Mouse (Mus musculus) embryonic stem cell, embryonic (primary cell): Measurements from ENCODE around the gene Lars2.

Experiments
- CTCF ChIA-PET, 4 experiments: fragments of 300-600 bp in 2 of 4; fragments of 350-600 bp in 2 of 4; sonication (Branson Sonifier 250); formaldehyde crosslinking; loops; one replicate each; lab custom pipeline; 2022; ENCODE audit warnings: inconsistent platforms in 2 of 4; lab: Charles Lee
- POLR2A ChIA-PET, 4 experiments: fragments of 300-600 bp in 2 of 4; fragments of 350-600 bp in 2 of 4; sonication (Branson Sonifier 250); formaldehyde crosslinking; loops; one replicate each; lab custom pipeline; 2022; ENCODE audit warnings: antibody characterized with exemption in 4 of 4, inconsistent platforms in 1 of 4; lab: Charles Lee

Gene Lars2

DNA sequence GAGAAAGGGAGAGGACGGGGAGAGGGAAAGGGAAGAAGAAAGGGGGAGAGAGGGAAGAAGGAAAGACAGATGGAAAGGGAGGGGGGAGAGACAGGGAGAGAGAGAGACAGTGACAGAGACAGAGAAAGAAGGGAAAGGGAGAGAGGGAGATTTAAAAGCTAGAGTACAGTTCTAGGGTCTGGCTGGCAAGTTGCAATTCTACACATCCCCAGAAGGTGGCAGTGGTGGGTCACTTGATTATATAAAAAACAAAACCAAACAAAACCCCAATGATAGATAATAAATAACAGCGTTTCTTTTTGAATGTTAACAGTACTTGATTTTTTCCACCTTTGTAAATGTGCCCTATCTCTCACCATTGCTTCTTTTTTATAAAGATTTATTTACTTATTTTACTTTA, 83.4 kb downstream of the Lars2 start:
- POLR2A ChIA-PET = interaction anchor here in 2 of 4 experiments (0.6 to 1.4 kb wide), 2 partner anchors 79 to 212 kb away, joined by 3 to 4 read pairs; partner anchors contain the start of gene Sacm1l (in 1 of the 2)
- CTCF ChIA-PET = interaction anchor here in 2 of 4 experiments (0.6 to 1.3 kb wide), 10 partner anchors 10 to 291 kb away, joined by 3 to 6 read pairs (median 4); partner anchors contain the start of gene Cdcp1 (in 1 of the 2)

DNA sequence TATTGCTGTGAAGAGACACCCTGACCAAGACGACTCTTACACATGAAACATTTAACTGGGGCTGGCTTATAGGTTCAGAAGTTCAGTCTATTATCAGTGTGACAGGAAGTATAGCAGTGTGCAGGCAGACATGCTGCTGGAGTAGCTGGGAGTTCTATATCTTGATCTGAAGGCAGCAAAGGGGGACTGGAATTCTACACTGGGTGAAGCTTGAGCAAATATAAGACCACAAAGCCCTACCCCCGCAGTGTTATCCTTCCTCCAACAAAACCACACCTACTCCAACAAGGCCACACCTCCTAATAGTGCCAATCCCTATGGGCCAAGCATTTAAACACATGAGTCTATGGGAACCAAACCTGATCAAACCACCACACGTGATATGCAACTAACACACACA, 85.0 kb downstream of the Lars2 start:
- ChIA-PET POLR2A (no interaction called here), CTCF (interaction anchor here in 1 of 4 experiments (1.4 kb wide), 1 partner anchor 55 kb away, joined by 4 read pairs; no protein-coding TSS in a partner anchor)

GRCm38 (mm10) chr9:123456634-123457602, 90.2 kb downstream of the Lars2 start:
- CTCF ChIA-PET = interaction anchor here in 1 of 4 experiments (0.5 to 1.6 kb wide), 6 partner anchors 21 to 811 kb away, joined by 3 to 8 read pairs (median 4); no protein-coding TSS in a partner anchor
- POLR2A ChIA-PET = interaction anchor here in 3 of 4 experiments (0.7 to 1.6 kb wide), 9 partner anchors 13 to 323 kb away, joined by 3 to 7 read pairs (median 3); partner anchors contain the start of genes Lars2 (in 2 of the 3), Limd1 (in 2 of the 3) and Sacm1l (in 1 of the 3)

- ChIA-PET POLR2A (interaction anchor here in 3 of 4 experiments (0.7 to 1.6 kb wide), 9 partner anchors 13 to 324 kb away, joined by 3 to 7 read pairs (median 3); partner anchors contain the start of genes Lars2 (in 2 of the 3), Limd1 (in 2 of the 3) and Sacm1l (in 1 of the 3)), CTCF (interaction anchor here in 1 of 4 experiments (0.6 to 1.6 kb wide), 5 partner anchors 20 to 421 kb away, joined by 3 to 8 read pairs (median 4); no protein-coding TSS in a partner anchor)
Measured at GRCm38 (mm10) chr9:123457603-123458002, 90.9 kb downstream of the Lars2 start.

DNA sequence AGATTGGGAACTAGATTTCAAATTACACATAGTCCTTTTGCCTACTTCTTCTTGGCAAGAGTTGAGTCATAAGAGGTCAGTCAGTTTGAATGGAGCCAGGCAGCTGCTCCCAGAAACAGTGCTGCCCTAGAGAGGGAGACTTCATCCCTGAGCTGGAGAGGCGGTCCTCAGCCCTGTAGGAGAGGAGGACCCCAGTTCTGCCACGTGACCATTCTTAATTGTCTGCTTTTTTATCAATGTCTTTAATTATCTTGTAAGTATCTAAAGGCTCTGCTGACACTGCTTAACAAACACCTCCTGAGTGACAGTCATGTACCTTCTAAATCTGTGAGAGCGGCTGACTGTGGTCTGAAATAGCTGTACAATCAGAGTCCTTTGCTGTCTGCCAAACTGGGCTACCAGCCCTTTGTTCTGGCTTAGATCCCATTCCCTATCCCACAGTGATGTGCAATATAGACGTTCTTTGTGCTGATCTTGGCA, 100.5 kb downstream of the Lars2 start:
- CTCF ChIA-PET = no interaction called here
- POLR2A ChIA-PET = interaction anchor here in 1 of 4 experiments (1.0 kb wide), 1 partner anchor 10 kb away, joined by 3 read pairs; no protein-coding TSS in a partner anchor

GRCm38 (mm10) chr9:123468406-123469085, 101.8 kb downstream of the Lars2 start:
- POLR2A ChIA-PET = no interaction called here
- CTCF ChIA-PET = no interaction called here

DNA sequence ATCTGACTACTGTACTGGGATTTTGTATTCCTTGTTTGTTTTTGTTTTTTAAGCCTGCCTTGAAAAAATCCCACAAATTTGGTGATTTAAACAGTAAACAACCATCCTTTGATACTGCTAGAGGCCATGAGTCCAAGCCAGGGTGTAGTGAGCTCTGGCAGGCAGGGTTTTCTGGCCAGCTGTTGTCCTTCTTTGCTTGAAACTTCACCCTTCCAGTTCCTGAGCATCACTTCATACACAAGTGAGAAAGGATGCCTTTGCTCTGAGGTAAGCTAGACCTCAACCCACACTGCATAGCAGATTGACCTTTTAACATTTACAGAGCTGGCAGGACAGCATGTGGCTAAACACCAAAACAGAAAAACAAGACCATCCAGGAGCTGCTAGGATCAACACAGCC, 102.4 kb downstream of the Lars2 start:
- ChIA-PET CTCF (interaction anchor here in 1 of 4 experiments (0.6 kb wide), 1 partner anchor 1541 kb away, joined by 3 read pairs; no protein-coding TSS in a partner anchor), POLR2A (no interaction called here)

DNA sequence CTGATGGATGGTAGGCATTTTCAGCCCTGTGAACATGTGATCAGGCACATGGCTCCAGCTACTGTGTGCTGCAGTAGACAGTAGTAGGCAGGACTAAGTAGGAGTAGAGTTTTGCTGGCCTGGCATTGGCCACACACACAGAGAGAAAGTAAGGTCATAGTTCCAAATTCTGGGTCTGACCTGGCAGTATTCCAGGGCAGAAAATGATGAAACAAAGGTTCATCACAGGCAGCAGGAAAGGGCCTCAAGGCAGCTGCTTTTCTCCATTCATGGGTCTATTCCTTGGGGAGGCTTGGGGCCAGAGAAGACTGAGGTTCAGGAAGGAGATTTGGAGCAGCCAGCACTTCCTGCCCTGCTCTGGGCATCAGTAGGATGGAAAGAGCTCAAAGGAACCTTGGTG, 106.7 kb downstream of the Lars2 start:
- CTCF ChIA-PET = interaction anchor here in 1 of 4 experiments (1.4 kb wide), 1 partner anchor 31 kb away, joined by 3 read pairs; no protein-coding TSS in a partner anchor
- POLR2A ChIA-PET = interaction anchor here in 2 of 4 experiments (1.2 to 1.5 kb wide), 2 partner anchors 14 to 16 kb away, joined by 3 to 4 read pairs; no protein-coding TSS in a partner anchor

- ChIA-PET POLR2A (interaction anchor here in 1 of 4 experiments (1.7 kb wide), 1 partner anchor 54 kb away, joined by 4 read pairs; the partner anchor contains the start of gene Sacm1l), CTCF (no interaction called here)
Measured at GRCm38 (mm10) chr9:123475569-123475968, 108.8 kb downstream of the Lars2 start.

DNA sequence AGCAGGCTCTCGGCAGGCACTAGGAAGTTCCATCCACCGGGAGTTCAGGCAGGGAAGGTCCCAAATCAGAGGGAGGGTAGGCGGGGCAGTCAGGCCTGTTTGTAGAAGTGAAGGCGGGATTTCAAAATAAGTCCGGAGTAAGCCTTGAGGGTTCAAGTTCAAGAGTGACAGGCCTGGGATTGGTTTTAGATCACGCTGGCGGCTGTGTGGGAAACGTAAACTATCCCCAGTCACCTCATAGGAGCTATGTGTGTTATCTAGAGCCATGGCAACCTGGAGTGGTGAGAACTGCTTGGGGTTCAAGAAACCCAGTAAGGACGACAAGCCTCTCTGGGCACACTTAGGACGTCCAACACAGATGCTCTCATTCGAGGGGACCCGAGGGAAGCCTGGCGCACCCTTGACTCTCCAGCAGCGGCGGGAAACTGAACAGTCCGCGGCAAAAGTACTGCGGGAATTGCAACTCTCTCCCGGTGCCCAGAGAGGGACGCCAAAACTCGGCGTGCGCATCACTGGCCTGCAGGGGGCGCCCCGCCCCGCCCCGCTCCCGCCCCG, 111.4 kb downstream of the Lars2 start:
- CTCF ChIA-PET = interaction anchor here in 3 of 4 experiments (0.7 to 2.6 kb wide), 19 partner anchors 9 to 741 kb away, joined by 3 to 13 read pairs (median 4); partner anchors contain the start of gene Sacm1l (in 3 of the 3)

DNA sequence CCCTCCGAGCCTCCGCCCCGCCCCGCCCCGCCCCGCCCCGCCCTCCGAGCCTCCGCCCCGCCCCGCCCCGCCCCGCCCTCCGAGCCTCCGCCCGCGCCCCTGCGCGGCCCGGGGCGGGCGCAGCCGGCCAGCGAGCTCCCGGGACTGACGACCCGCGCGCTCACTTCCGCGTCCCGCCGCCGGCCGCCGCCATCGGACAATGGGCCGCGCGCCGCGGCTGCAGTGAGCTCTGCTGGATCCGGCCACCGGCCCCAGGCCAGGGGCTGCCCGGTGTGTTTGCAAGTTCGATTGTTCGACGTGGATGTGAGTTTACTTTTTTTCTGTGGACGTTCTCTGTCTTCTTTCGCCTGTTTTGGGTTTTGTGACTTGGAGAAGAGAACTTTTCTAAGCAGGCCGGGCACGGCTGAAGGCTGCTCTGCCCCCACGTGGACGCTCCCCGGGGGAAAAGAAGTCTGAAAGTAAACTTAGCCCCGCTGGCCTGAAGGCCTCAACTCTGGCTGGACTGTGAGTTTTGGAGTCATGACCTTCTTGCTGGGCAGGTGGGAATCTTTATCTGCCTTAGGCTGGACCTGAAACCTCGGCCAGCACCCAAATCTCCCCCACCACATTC, 112.0 kb downstream of the Lars2 start, which contains the start of gene Limd1:
Gene Limd1, plus strand, starts transcription at position 121 of the 610 bp plus-strand sequence.
- ChIA-PET POLR2A (interaction anchor here in 3 of 4 experiments (0.6 to 5.1 kb wide), 18 partner anchors 11 to 1082 kb away, joined by 3 to 25 read pairs (median 4); partner anchors contain the start of genes Sacm1l (in 3 of the 3), Exosc7 (in 1 of the 3), Lars2 (in 1 of the 3) and Tmem158 (in 1 of the 3)), CTCF (interaction anchor here in 3 of 4 experiments (0.5 to 2.6 kb wide), 18 partner anchors 10 to 742 kb away, joined by 3 to 13 read pairs (median 4); partner anchors contain the start of gene Sacm1l (in 2 of the 3))

More for the DNA sequence above, 111.4 kb downstream of the Lars2 start:
- POLR2A ChIA-PET = interaction anchor here in 3 of 4 experiments (0.6 to 5.1 kb wide), 16 partner anchors 12 to 365 kb away, joined by 3 to 25 read pairs (median 4); partner anchors contain the start of genes Sacm1l (in 3 of the 3), Exosc7 (in 1 of the 3), Lars2 (in 1 of the 3) and Tmem158 (in 1 of the 3)

GRCm38 (mm10) chr9:123479196-123479669, 112.5 kb downstream of the Lars2 start:
- ChIA-PET CTCF (interaction anchor here (0.5 to 2.6 kb wide), 16 partner anchors 10 to 1174 kb away, joined by 3 to 13 read pairs (median 4); partner anchors contain the start of gene Sacm1l (in 2 of the 4)), POLR2A (interaction anchor here in 3 of 4 experiments (0.6 to 5.1 kb wide), 11 partner anchors 11 to 1082 kb away, joined by 3 to 25 read pairs (median 5); partner anchors contain the start of genes Sacm1l (in 2 of the 3), Exosc7 (in 1 of the 3), Lars2 (in 1 of the 3) and Tmem158 (in 1 of the 3))

GRCm38 (mm10) chr9:123479876-123480252, 113.1 kb downstream of the Lars2 start:
- ChIA-PET CTCF (interaction anchor here in 2 of 4 experiments (0.5 to 1.4 kb wide), 4 partner anchors 10 to 1174 kb away, joined by 3 to 4 read pairs (median 3); no protein-coding TSS in a partner anchor), POLR2A (interaction anchor here (0.5 to 5.1 kb wide), 8 partner anchors 11 to 114 kb away, joined by 3 to 25 read pairs (median 5); partner anchors contain the start of genes Lars2 (in 2 of the 4) and Sacm1l (in 1 of the 4))

GRCm38 (mm10) chr9:123480253-123480921, 113.7 kb downstream of the Lars2 start:
- ChIA-PET CTCF (interaction anchor here in 2 of 4 experiments (0.6 to 1.0 kb wide), 2 partner anchors 23 to 25 kb away, joined by 3 to 4 read pairs; no protein-coding TSS in a partner anchor), POLR2A (interaction anchor here (0.5 to 5.1 kb wide), 10 partner anchors 10 to 220 kb away, joined by 3 to 25 read pairs (median 5); partner anchors contain the start of genes Lars2 (in 2 of the 4), Sacm1l (in 1 of the 4) and Tmem158 (in 1 of the 4))

GRCm38 (mm10) chr9:123481136-123481535, 114.4 kb downstream of the Lars2 start:
- ChIA-PET POLR2A (interaction anchor here in 2 of 4 experiments (0.6 to 5.1 kb wide), 9 partner anchors 9 to 221 kb away, joined by 3 to 25 read pairs (median 5); partner anchors contain the start of genes Lars2 (in 2 of the 2), Sacm1l (in 1 of the 2) and Tmem158 (in 1 of the 2)), CTCF (interaction anchor here in 1 of 4 experiments (1.0 kb wide), 1 partner anchor 24 kb away, joined by 4 read pairs; no protein-coding TSS in a partner anchor)
